Mouse (Mus musculus) testis, postnatal 14 days (tissue): ENCODE measurements around the gene Ssb.
A peak's percentile ranks its signal among the peaks of the same experiment; 100 is the strongest.
"Not testable (repeated sequence)": the region's sequence is repeated elsewhere in the genome, so short reads cannot be mapped to it uniquely, and the experiment has no call there.

ENCODE experiments used
- DNase-seq: peaks from one replicate; pipeline ENCODE4 v3.0.0; 2021; ENCODE audit warnings: low spot score

Gene Ssb

DNA sequence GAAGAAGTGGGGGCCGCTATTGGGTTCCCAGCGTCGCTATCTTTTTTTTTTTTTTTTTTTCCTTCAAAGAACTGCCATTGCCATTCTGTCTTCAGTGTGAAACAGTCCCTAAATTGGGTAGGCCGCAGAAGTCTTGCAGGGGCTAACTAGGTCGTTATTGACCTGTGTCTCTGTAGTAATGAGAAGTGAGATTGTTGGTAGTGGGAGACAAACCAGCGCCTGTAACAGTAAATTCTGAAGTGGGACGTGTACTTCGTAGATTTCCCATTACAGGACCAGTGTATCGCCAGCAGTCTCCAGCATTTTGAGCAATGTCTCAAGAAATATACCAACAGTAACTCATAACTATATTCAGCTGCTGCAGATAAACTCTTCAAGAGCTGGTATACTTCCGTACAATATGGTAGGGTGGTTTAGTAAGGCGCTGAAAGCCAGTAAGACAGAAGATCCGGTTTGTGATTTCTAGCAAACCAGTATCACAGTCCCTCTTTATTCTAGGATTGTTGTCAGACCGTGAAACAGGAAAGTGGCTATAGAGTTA, 825 bp downstream of the Ssb start:
- DNase-seq = no peak

DNA sequence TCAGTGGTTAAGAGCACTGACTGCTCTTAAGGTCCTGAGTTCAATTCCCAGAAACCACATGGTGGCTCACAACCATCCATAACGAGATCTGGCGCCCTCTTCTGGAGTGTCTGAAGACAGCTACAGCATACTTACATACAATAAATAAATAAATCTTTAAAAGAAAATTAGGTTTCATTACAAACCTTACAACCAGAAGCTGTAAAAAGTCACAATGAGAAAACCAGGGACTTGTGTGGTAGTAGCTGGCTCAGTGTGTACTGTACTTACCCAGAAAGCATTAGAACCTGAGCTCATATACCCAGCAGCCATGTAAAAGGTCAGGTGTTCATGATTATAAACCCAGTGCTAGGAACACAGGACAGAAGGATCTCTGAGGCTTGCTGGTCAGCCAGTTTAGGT, 22.6 kb downstream of the Ssb start:
- no peak for DNase-seq

DNA sequence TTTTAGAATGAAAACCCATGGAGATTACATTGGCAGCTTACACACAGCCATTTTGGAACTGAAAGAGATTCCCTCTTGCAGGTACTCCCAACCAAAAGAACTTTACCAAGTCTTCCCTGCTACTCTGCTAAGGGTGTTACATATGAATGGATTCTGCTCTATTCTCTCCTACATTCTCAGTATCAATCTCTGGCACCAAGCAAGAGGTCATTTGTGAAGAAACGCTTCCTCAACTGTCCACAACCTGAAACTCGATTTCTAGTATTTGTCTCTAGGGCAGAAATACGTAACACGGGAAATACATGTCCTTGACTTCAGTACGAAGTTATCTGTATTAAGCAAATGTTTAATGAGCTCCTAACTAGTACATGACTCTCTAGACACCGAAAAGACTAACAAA, 23.2 kb downstream of the Ssb start:
- no peak for DNase-seq

- no peak for DNase-seq
Measured at GRCm38 (mm10) chr2:69885050-69885449, 23.7 kb downstream of the Ssb start.

GRCm38 (mm10) chr2:69885451-69886305, 24.3 kb downstream of the Ssb start, which contains the start of gene Mettl5:
Gene Mettl5 (minus strand): TSS chr2:69885615.
- peak; percentile 88 for DNase-seq

- no peak for DNase-seq
Measured at GRCm38 (mm10) chr2:69888957-69889356, 27.6 kb downstream of the Ssb start.

DNA sequence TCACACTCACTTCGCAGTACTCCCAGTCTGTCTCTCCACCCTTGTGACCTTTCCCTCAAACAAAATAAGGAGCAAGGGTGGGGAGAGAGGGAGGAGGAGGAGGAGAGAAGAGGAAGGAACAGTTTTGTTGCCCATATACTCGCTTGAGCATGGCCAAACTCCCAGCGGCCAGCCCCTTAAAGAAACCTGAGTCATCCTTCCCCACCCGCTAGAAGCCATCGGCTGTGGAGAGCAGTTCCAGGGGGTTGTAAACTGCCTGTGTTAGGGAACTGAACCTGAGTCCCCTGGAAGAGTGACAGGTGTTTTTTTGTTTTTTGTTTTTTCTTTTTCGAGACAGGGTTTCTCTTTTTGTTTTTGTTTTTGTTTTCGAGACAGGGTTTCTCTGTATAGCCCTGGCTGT, 29.5 kb downstream of the Ssb start:
- DNase-seq = no peak

DNA sequence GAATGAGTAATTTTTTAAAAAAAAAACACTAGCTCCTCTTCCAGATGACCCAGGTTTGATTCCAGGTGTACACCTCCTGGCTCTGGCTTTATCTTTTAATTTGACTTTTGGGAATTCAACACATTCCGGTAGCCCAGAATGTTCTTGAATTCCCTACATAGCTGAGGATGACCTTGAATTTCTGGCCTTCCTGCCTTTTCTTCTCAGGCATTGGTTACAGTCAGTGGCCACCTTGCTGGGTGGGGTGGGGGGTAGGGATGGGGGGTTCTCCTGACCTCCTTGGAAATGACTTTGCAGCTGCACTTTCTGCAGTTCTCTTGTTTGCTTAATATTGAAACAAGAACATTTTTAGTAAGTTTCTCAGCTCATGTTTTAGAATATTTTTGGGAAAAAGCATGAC, 31.8 kb downstream of the Ssb start:
- no peak for DNase-seq

- no peak for DNase-seq
Measured at GRCm38 (mm10) chr2:69893891-69894290, 32.5 kb downstream of the Ssb start.

DNA sequence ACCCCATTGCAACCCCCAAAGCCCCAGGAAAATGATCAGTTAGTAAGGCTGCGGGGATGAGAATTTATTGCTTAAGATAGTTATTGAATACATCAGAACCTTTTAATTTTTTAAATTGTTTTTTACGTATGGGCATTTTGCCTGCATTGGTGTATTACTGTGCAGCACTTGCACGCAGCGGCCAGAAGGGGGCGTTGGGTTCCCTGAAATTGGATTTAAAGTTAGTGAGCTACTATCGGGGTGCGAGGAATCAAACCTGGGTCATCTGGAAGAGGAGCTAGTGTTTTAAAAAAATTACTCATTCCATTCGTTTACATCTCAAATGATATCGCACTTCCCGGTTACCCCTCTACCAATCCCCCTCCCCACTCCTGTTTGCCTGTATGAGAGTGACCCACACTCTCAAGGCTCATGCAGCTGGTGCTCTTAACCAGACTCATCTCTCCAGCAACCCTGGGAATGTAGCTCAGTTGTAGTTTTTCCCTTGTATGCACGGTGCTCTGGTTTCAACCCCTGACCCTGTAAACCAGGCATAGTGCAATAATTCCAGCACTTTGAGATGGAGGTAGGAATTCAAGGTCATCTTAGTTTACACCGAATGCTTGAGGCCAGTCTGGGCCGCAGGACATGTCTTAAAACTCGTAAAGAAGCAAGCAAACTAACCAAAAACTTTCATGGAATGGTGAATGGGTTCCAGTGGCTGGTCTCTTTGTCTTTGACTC, 34.3 kb downstream of the Ssb start:
- peak; percentile 40 for DNase-seq

DNA sequence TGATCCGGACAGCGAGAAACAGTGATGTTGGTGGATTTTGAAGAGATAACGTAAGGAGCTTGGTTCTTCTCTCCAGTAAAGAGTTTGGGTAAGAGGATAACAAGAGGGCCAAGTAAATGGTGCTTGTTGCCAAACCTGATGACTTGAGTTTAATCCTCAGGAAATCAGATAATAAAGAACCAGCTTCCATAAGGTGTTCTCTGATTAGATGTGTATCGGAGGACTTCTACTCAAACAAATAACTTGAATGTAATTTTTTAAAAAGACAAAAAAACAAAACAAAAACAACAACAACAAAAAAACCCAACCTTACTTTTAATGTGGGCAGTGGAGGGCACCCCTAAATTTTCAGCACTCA, 34.8 kb downstream of the Ssb start:
- no peak for DNase-seq

- peak; percentile 98 for DNase-seq
Measured at GRCm38 (mm10) chr2:69897039-69897617, 35.8 kb downstream of the Ssb start, which contains the start of gene Ubr3. Gene Ubr3 (plus strand): TSS chr2:69897246.

- DNase-seq = peak; percentile 74
Measured at GRCm38 (mm10) chr2:69897618-69898575, 36.5 kb downstream of the Ssb start.

DNA sequence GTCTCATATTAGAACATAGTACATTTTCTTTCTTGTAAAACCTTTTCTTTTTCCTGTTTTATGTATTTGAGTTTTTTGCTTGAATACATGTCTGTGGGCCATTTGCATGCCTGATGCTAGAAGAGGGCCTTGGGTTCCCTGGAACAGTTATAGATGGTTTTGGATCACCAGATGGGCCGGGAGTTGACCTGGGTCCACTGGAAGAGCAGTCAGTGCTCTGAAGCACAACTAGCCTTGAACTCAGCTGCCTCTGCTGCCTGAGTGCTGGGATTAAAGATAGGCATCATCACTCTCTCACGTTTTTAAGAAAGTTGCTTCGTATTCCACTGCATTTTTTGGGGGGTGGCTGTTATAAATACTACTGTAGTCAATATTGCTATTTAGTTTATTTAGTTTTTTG, 42.2 kb downstream of the Ssb start:
- DNase-seq = no peak

DNA sequence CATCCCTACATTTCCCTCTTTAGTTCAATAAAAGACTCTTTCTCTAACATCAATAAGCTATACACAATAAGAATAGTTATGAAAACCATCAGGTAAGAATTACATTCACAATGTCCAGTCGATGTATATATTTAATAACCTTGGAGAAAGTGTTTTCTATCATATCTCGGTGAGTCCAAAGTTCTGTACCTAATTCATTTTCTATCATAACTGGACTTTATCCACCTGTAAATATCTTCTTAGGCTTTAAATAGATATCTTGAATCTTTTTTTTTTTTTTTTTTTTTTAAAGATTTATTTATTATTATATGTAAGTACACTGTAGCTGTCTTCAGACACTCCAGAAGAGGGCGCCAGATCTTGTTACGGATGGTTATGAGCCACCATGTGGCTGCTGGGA, 46.0 kb downstream of the Ssb start:
- not testable (repeated sequence) for DNase-seq

GRCm38 (mm10) chr2:69912801-69913200, 51.4 kb downstream of the Ssb start:
- DNase-seq = no peak

DNA sequence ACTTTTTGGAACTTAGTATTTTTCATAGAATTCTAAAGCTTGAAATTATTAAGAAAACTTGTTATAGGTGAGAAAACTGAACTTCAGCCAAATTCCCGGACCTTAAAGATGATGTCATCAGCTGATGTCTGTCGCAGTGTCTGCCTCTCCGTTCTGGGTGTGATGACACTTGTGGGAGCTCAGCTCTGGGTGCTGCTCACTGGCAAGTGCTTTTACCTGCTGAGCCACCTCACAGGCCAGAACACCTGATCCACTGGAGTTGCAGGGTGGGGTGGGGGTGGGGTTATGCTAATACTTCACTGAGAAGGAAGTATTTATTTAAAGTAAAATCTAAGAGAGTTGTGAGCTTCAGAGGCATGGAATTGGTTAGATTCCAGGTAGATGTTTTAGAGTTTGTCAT, 55.9 kb downstream of the Ssb start:
- no peak for DNase-seq
